Mouse (Mus musculus): ENCODE results near the gene Abca4. TPM values are rescaled to one million over a fixed set of nuclear protein-coding genes. Genes with fewer than 3 reads are reported as not detected.

The Abca4 gene
- total and polyA plus RNA-seq, 3 experiments: 0.15 to 0.49 TPM; not detected in 1

GRCm38 (mm10) chr3:122170621-122171309, 126.5 kb downstream of the Abca4 start:
- TF ChIP-seq NELFE (IDR thresholded peaks at IDR 0.05; ENCODE audit: low read depth, low read length): no peak
- no peak for TF ChIP-seq RAD21 (IDR thresholded peaks at IDR 0.05; ENCODE audit: low read depth, low read length)
- no peak for TF ChIP-seq NRF1 (IDR thresholded peaks at IDR 0.05; ENCODE audit: insufficient read depth, low read depth, low read length, poor library complexity, severe bottlenecking)
- no peak for TF ChIP-seq EP300 (IDR thresholded peaks at IDR 0.05; ENCODE audit: low read depth in 1 of 2, low read length in 2 of 2)
- no peak overlapping the region for H3K9ac ChIP-seq (ENCODE audit: control insufficient read depth, low read depth, low read length, poor library complexity, severe bottlenecking)
- H3K36me3 ChIP-seq (ENCODE audit: control insufficient read depth in 1 of 2, insufficient read depth in 2 of 2, low read length in 2 of 2): no peaks in the 10 kb centered on the region
- H3K27me3 ChIP-seq (ENCODE audit: control insufficient read depth in 1 of 2, insufficient read depth in 2 of 2, low read length in 2 of 2): no peaks in the 10 kb centered on the region; a peak in 1 of 4 replicates
- H3K4me1 ChIP-seq (ENCODE audit: control insufficient read depth in 1 of 2, insufficient read depth in 2 of 2, low read length in 2 of 2): no peaks in the 10 kb centered on the region
- no peak overlapping the region for H3K4me3 ChIP-seq (ENCODE audit: control insufficient read depth in 1 of 2, insufficient read depth in 1 of 2, low read depth in 2 of 2, low read length in 2 of 2)
- no peaks in the 10 kb centered on the region for H3K79me2 ChIP-seq (ENCODE audit: control insufficient read depth, insufficient read depth, low read length, poor library complexity)
- H3K27ac ChIP-seq (ENCODE audit: control insufficient read depth, low read depth, low read length): no peak overlapping the region
- DNase-seq (ENCODE audit: low read depth, low spot score): no peak
- H3K9me3 ChIP-seq (replicated peaks; ENCODE audit: insufficient read depth, low read length): no peaks in the 10 kb centered on the region

- Histone ChIP-seq H3K9ac (ENCODE audit: control insufficient read depth, low read depth, low read length, poor library complexity, severe bottlenecking) (no peak overlapping the region), H3K4me1 (ENCODE audit: control insufficient read depth in 1 of 2, insufficient read depth in 2 of 2, low read length in 2 of 2) (no peaks in the 10 kb centered on the region), H3K27me3 (ENCODE audit: control insufficient read depth in 1 of 2, insufficient read depth in 2 of 2, low read length in 2 of 2) (no peaks in the 10 kb centered on the region; a peak in 1 of 4 replicates), H3K9me3 (replicated peaks; ENCODE audit: insufficient read depth, low read length) (no peaks in the 10 kb centered on the region), H3K4me3 (ENCODE audit: control insufficient read depth in 1 of 2, insufficient read depth in 1 of 2, low read depth in 2 of 2, low read length in 2 of 2) (no peak overlapping the region), H3K36me3 (ENCODE audit: control insufficient read depth in 1 of 2, insufficient read depth in 2 of 2, low read length in 2 of 2) (no peaks in the 10 kb centered on the region), H3K79me2 (ENCODE audit: control insufficient read depth, insufficient read depth, low read length, poor library complexity) (no peaks in the 10 kb centered on the region), H3K27ac (ENCODE audit: control insufficient read depth, low read depth, low read length) (no peak overlapping the region)
- TF ChIP-seq MYC (IDR thresholded peaks at IDR 0.05; ENCODE audit: low read depth, low read length): no peak
- no peak for TF ChIP-seq JUND (IDR thresholded peaks at IDR 0.05; ENCODE audit: low read depth, low read length)
- TF ChIP-seq MAX (IDR thresholded peaks at IDR 0.05; ENCODE audit: low read length): no peak
- TF ChIP-seq ETS1 (IDR thresholded peaks at IDR 0.05; ENCODE audit: low read depth, low read length): no peak
- TF ChIP-seq POLR2AphosphoS5 (IDR thresholded peaks at IDR 0.05; ENCODE audit: borderline replicate concordance, low read depth, low read length): no peak
- no peak for TF ChIP-seq MXI1 (IDR thresholded peaks at IDR 0.05; ENCODE audit: low read depth, low read length)
- no peak for TF ChIP-seq ZMIZ1 (IDR thresholded peaks at IDR 0.05; ENCODE audit: low read depth, low read length)
- TF ChIP-seq USF1 (IDR thresholded peaks at IDR 0.05; ENCODE audit: low read depth, low read length): no peak
- no peak for TF ChIP-seq MAFK (IDR thresholded peaks at IDR 0.05; ENCODE audit: borderline replicate concordance, low read depth, low read length)
- no peak for TF ChIP-seq POLR2A (IDR thresholded peaks at IDR 0.05; ENCODE audit: control insufficient read depth in 1 of 2, insufficient read depth in 1 of 2, low read depth in 1 of 2, low read length in 2 of 2, poor library complexity in 1 of 2)
- TF ChIP-seq RCOR1 (IDR thresholded peaks at IDR 0.05; ENCODE audit: low read depth, low read length): no peak
- TF ChIP-seq CTCF (IDR thresholded peaks at IDR 0.05 in 2 of 3, conservative IDR thresholded peaks at IDR 0.05 in 1 of 3; ENCODE audit: control insufficient read depth in 1 of 3, insufficient read depth in 1 of 3, low read depth in 2 of 3, low read length in 3 of 3, poor library complexity in 1 of 3, severe bottlenecking in 1 of 3): no peak
- no peak for TF ChIP-seq NELFE (IDR thresholded peaks at IDR 0.05; ENCODE audit: low read depth, low read length)
- no peak for DNase-seq (ENCODE audit: low read depth, low spot score)
Measured at GRCm38 (mm10) chr3:122173526-122174150, 129.4 kb downstream of the Abca4 start.
